Mouse (Mus musculus) thymus, adult 2 months (tissue): ENCODE data around the gene Isoc2a.

Source experiments
- CTCF ChIP-seq: fragments of 200-500 bp; IDR thresholded peaks from 2 replicates; pipeline ENCODE4 v1.5.1; 2012; ENCODE audit warnings: mild to moderate bottlenecking, control low read depth, low read length, moderate library complexity, borderline replicate concordance; ENCODE audit not compliant: control insufficient read depth, poor library complexity, insufficient read depth; ENCODE audit errors: extremely low read depth
- POLR2A ChIP-seq: fragments of 200-500 bp; IDR thresholded peaks from 2 replicates; pipeline ENCODE4 v1.6.1; 2012; ENCODE audit warnings: mild to moderate bottlenecking, low read length, control low read depth, moderate library complexity; ENCODE audit not compliant: control insufficient read depth, poor library complexity, insufficient read depth; ENCODE audit errors: extremely low read depth

- TF ChIP-seq POLR2A: no peak
- no peak for TF ChIP-seq CTCF
These were observed 25.7 kb upstream of the Isoc2a start for GRCm38 (mm10) chr7:4851315-4851688.
